Mouse (Mus musculus): ENCODE data around the gene Evc2. TPM values are rescaled to one million over a fixed set of nuclear protein-coding genes. Genes with fewer than 3 reads are reported as not detected.

Evc2 gene
- 10 to 100 TPM; 15.8 to 17.5 TPM for total RNA-seq (2021)
- long read RNA-seq, experiment 1, full-length matches to known transcripts: 5 of 15 reads
- long read RNA-seq, experiment 1, partial matches to known transcripts: 3 of 15 reads
- long read RNA-seq, experiment 1, other reads (novel, unspliced or antisense): 7 of 15 reads
- long read RNA-seq, experiment 2, full-length matches to known transcripts: 7 of 14 reads
- long read RNA-seq, experiment 2, partial matches to known transcripts: 2 of 14 reads
- long read RNA-seq, experiment 2, other reads (novel, unspliced or antisense): 5 of 14 reads

DNA sequence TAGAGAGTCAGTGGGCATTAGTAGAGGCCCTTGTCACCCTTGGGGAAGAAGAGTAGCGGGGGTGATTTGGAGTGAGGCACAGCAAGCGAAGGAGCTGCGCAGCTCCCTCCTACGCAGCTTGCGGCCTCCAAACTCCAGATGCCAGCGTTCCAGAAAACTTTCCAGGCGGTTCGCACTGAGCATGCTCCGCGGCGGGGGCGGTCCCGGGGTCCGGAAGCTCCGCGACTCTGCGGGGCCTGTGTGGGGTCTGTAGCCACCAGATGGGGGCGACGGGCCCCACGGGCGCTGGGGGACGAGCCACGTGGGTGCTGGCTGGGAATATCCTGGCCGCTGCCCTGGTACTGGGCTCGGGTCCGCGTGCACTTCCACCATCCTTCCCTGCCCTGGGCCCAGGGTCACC, at the start of gene Evc2:
Gene Evc2, plus strand, starts transcription at position 212 of the 400 bp plus-strand sequence.
- peak; percentile 80 to 90 for DNase-seq (ENCODE audit: low spot score in 2 of 2)

DNA sequence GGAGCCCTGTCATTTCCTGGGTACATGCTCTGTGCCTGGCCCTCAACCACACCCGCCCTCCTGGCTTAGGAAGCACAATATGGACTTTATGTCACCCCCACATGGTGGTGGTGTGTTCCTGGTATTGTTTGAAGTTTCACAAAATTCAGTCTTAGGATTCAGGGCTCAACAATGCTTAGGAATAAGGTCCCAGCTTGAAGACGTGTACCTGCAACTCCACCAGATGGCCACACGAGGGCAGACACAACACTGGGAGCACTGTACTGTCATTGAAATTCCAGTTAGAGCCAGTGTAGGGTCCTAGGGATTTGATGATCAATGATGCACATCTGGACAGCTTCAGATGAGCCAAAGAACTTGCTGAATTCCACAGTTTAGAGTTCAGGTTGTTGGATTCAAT, 49.1 kb upstream of the Evc2 start:
- peak; percentile 65 to 69 for DNase-seq (ENCODE audit: low spot score in 2 of 2)

- DNase-seq (ENCODE audit: low spot score in 2 of 2): peak; percentile 27 to 50
These were observed 47.3 kb upstream of the Evc2 start for GRCm38 (mm10) chr5:37290983-37291382.

DNA sequence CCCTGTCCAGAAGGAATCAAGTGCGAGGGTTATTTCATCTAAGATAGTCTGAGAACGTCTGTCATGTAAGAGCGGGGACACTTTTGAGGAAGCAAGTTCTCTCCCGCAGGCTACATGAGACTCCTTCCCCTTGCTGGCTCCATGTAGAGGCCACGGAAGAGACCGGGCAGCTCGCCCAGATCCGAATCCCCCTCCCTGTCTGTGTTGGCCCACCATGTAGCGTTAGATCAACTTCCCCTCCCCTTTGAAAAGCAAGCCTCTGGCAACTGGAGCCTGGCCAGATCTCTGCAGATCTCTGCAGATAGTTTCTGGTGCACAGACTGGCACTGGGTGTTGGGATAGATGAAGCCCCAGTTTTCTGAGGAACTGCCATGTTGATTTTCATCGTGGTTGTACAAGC, 41.6 kb upstream of the Evc2 start:
- DNase-seq (ENCODE audit: low spot score in 2 of 2): no peak

DNA sequence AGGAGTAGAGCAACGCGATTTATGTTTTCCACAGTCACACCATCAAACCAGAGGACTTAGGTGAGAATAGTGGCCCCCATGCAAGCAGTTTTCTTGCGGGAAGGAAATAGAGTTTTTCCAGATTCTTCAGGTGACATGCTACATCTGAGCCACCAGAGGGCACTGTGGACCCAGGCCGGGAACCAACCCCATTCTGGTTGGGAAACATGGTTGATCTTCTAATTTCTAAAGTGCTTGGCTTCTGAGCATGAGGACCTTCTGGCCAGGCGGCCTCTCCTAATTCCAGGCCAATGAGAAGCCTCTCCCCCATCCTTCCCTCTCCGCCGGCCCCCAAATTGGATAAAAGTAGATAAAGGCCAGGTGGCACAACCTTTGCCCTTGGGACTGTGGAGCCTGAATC, 39.9 kb upstream of the Evc2 start:
- peak in 1 of 2 experiments; percentile 57 for DNase-seq (ENCODE audit: low spot score in 2 of 2)

DNA sequence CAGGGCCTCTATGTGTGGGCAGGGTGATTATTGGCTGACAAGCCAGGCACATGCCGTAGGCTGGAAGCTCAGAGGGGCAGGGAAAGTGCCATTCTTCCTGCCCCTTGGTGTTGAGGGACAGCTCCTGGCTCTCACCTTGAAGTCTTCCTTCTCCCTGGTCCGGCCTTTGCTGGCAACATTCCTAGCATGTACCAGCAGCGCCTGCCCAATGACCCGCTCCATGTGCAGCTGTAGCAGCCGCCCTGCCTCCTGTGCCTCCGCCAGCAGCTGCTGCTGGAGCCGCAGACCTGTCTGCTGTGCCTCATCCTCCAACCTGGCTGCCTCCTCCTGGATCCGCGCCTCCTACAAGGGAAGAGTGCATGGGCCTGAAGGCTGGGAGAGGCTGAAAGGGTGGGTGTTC, 28.3 kb upstream of the Evc2 start:
- DNase-seq (ENCODE audit: low spot score in 2 of 2): no peak

DNA sequence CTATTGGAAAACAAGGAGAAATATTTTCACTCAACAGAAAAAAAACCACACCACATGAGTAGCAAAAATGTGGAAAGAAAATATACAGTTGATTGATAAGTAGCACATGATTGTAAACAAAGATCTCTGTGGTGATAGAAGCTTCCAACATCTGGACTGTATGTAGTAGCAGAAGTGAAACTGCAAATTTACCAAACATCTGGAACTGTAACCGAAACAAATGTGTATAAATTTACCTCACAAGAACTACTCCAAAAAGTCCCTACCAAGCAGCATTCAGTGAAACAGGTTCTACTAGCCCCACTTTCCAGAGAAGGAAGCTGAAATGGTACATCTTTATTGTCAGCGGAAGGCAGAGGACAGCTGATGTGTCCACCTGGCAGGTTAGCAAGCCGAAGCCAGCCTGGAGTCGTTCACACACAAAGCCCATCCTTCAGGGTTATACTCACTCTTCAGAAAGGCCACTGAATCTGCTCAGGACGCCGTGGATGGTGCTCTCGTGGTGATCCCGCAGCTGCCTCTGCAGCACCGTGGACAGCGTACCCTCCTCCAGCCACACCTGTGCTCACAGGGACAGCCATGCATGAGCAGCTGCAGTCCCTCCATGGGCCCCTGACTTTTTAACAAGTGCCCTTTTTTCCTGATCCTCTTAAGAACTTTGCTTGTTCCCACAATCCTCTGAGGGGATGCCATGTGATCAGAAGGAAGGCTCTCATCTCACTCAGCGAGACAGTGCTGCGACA, 25.1 kb upstream of the Evc2 start:
- DNase-seq (ENCODE audit: low spot score in 2 of 2): no peak

GRCm38 (mm10) chr5:37318715-37319114, 19.6 kb upstream of the Evc2 start:
- DNase-seq (ENCODE audit: low spot score in 2 of 2): no peak

DNA sequence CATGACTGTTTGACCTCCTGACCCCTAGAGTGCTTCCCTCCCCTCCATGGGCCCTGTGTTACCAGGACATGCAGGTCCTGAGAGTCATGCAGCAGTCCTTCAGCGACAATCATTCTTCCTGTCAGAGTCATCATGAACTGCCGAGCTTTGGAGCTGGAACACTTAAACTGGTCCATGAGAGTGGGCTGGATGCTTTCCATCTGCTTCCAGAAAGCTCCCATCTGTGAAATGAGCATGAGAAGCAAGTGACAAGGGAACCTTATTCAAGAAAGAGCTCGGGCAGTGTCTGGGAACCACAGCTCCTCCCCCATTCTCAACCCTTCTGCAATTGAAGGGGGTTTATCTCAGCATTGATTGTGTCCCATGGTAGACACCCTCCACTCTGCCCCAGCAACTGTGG, 18.1 kb upstream of the Evc2 start:
- DNase-seq (ENCODE audit: low spot score in 2 of 2): peak; percentile 32 to 45

DNA sequence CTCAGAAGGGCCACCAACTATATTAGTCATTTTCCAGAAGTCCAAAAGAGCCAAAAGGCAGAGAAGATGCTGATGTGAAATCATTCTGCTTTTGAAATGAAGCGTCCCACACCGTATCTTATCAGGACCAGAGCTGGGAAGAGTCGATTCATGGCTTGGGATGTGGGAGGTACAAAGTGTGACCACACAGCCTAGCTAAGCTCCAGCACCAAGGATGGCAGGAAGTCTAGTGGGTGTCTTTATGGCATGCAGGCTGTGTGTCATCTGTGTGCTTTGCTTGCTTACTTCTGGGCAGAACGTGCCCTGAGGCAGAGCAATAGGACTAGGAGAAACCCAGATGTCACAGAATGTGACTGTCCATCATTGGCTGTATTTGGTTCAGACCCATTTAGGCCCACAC, 17.5 kb upstream of the Evc2 start:
- no peak for DNase-seq (ENCODE audit: low spot score in 2 of 2)

GRCm38 (mm10) chr5:37326675-37327074, 11.6 kb upstream of the Evc2 start:
- no peak for DNase-seq (ENCODE audit: low spot score in 2 of 2)

DNA sequence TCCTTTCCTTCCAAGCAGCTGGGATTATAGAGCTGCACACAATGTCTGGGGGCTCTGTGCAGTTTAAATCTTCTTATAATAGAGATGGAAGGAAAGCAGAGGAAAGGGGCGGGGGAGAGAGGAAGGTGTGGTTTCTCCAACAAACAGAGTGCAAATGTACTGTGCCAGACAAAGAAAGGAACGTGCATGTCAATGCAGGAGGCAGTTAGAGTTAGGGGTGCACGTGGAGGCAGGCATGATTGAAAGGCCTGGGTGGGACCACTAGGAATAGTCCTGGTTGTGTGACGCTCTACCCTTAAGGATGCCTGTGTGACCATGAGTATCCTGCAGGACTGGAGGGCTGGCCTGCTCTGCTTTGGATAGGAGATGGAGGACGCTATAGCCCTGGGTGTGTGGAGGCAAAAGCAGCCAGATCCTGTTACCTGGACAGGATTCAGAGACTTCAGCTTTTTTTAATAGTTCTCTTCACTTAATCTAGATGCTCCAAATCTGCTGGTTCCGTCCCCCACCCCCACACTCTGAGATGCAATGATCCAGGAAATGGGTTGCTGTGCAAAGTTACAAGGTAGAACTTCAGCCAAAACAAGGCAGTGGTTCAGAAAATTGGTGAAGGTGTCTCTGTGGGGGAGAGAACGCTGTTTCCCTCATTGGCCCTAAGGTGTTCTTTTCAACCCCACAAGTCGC, 7.7 kb upstream of the Evc2 start:
- DNase-seq (ENCODE audit: low spot score in 2 of 2): no peak

DNA sequence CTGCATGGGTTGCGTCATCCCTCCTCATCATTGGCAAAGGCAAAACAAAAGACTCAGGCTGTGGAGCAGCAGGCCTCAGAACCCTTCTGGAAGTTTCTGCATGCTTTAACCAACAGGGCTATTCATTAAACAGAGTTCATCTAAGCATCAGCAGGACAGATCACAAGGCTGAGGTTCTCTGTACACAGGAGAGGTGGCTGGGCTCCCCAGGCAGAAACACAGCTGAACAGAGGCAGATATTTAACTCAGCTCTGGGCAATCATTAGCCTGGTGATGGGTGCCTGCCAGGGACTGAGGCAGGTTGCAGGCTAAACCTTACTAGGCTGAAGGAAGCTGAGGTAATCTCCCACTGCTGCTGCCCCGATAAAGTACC, 7.2 kb upstream of the Evc2 start:
- no peak for DNase-seq (ENCODE audit: low spot score in 2 of 2)

GRCm38 (mm10) chr5:37332066-37332465, 6.2 kb upstream of the Evc2 start:
- no peak for DNase-seq (ENCODE audit: low spot score in 2 of 2)

DNA sequence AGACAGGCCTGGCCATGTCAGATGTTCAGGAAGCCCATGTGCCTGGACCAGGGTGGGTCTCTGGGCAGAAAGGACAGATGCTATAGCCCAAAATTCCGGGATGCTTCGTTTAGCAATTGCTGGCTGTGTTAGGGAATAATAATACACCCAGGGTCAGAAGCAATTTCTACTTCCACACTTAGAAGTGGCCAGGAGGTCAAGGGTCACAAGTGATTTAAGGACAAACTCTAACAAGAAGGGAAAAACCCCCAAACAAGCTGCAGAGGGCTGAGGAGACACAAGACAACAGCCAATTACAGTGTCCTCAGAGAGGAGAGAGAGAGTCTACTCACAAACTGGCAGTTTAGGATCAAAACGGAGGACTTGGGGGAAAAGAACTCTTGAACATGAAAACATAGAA, 3.2 kb upstream of the Evc2 start:
- no peak for DNase-seq (ENCODE audit: low spot score in 2 of 2)

DNA sequence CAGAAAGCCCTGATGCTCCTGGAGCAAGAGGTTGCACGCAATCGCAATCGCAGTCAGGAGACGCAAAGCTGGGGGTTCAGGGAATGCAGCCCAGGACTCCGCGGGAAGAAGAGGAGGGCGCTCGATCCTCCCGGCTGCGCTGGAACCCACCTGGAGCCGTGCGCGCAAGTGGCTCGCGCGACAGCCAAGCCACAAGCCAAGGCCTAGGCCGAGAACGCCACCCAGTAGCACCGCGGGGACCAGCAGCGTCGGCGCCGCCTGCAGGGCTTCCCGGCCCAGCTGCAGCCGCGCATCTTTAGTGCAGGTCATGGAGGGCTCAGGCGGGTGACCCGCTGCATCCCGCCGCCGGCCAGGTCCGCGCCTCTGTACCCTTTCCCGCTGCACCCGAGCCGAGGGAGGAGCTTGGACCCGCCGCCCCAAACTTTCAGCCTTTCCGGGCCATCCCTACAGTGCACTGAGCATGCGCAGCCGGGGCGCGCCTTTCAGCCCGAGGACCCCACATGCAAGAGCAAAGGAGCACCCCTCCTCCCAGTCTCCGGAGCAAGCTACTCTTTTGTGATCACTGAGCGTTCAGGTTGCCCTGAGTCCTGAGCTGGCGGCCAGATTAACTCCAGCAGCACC, 1.7 kb upstream of the Evc2 start, which contains the start of gene Evc:
Gene Evc, minus strand, starts transcription at position 410 of the 621 bp plus-strand sequence.
- DNase-seq (ENCODE audit: low spot score in 2 of 2): peak; percentile 35 to 37

DNA sequence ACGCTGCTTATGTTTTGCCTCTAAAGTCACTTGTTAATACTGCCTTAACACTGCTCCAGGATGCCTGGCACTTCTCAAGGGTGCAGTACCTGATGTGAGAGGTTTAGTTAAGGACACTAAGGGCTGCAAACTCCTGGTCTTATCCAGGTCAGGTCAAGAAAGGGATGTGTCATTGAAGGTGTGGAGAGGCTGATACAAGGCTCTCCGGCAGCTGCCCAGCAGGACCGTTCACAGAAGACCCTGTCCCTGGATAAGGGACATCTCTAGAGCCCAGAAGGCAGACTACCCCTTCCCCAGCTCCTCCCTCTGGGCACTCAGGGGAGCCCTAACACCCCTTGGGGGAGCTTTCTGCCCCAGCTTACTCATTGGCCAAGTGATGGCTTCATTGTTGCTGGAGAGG, 603 bp upstream of the Evc2 start:
- DNase-seq (ENCODE audit: low spot score in 2 of 2): no peak

DNA sequence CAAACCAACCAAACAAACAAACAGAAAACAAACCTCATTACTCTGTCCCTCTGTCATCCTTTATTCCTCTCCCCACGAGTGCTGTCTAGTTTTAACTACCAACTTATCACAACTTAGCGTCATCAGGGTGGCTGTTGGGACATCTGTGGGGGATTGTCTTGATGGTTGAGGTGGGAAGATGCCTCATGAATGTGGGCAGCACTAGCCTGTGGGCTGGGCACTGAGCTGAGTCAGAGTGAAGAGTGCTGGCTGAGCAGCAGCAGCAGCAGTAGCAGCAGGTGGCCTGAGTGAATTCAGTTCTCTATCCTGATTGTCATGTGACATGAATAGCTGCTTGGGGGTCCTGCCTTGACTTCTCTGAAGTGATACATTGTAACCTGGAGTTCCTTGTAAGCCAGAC, 5.7 kb downstream of the Evc2 start:
- DNase-seq (ENCODE audit: low spot score in 2 of 2): no peak

- DNase-seq (ENCODE audit: low spot score in 2 of 2): no peak
These were observed 13.5 kb downstream of the Evc2 start for GRCm38 (mm10) chr5:37351791-37352190.

GRCm38 (mm10) chr5:37354385-37354784, 16.1 kb downstream of the Evc2 start:
- peak; percentile 61 to 83 for DNase-seq (ENCODE audit: low spot score in 2 of 2)

DNA sequence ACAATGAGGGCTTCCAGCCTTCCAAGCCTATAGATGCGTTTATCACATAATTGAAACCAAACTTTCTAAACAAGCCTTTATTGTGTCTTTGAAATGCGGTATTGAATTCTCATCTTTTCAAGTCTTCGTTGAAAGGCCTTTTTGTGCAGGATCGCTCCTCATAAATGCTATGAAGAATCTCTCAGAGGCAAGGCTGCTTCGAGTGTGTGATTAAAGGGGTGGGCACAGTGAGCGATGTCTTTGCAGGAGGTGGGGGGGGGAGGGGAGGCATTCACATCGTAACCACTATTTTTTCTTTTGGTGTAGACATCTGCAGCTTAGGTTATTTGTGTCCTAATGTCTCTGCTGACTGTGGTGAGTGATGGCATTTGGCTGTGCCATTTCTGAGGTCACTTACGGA, 17.7 kb downstream of the Evc2 start:
- DNase-seq (ENCODE audit: low spot score in 2 of 2): no peak

GRCm38 (mm10) chr5:37362618-37363017, 24.3 kb downstream of the Evc2 start:
- DNase-seq (ENCODE audit: low spot score in 2 of 2): no peak
